Mouse (Mus musculus) forebrain, embryonic 12.5 days (tissue): ENCODE measurements around the gene Mplkip. TPM values are rescaled to one million over a fixed set of nuclear protein-coding genes. Genes with fewer than 3 reads are reported as not detected.

Source experiments
- ATAC-seq: fragments of 200-750 bp; cut with Nextera tagmentation; 2 replicates; pipeline ENCODE4 v1.8.0; 2017; ENCODE audit warnings: moderate TSS enrichment; ENCODE audit not compliant: low FRiP score
- H3K27ac ChIP-seq: fragments of 300-500 bp; sonication (generic); 2 replicates; pipeline ENCODE4 v1.5.1; 2016; ENCODE audit warnings: mild to moderate bottlenecking
- H3K27me3 ChIP-seq: fragments of 300-500 bp; sonication (generic); 2 replicates; pipeline ENCODE4 v1.6.1; 2016; ENCODE audit warnings: mild to moderate bottlenecking
- H3K36me3 ChIP-seq: fragments of 300-500 bp; sonication (generic); replicated peaks from 2 replicates; pipeline ENCODE4 v1.6.1; 2016; ENCODE audit warnings: mild to moderate bottlenecking
- H3K4me1 ChIP-seq: fragments of 300-500 bp; sonication (generic); 2 replicates; pipeline ENCODE4 v1.6.1; 2016
- H3K4me2 ChIP-seq: fragments of 300-500 bp; sonication (generic); 2 replicates; pipeline ENCODE4 v1.6.1; 2016; ENCODE audit warnings: mild to moderate bottlenecking, moderate library complexity
- H3K4me3 ChIP-seq: fragments of 300-500 bp; sonication (generic); replicated peaks from 2 replicates; pipeline ENCODE4 v1.5.1; 2016; ENCODE audit warnings: mild to moderate bottlenecking
- H3K9ac ChIP-seq: fragments of 300-500 bp; sonication (generic); 2 replicates; pipeline ENCODE4 v1.6.1; 2016; ENCODE audit warnings: mild to moderate bottlenecking
- H3K9me3 ChIP-seq: fragments of 300-500 bp; sonication (generic); 2 replicates; pipeline ENCODE4 v1.6.1; 2016
- WGBS: fragments of 180-500 bp; shearing (Covaris S2); methylation state at CpG from one replicate; pipeline ENCODE4 v1.1.7; 2016; 5-methylcytosine and 5-hydroxymethylcytosine counted together
- microRNA counts: library from miRNA; unstranded; fragments of <30 nt; microRNA quantifications from one replicate; lab custom pipeline; 2017
- microRNA-seq: library from miRNA; unstranded; fragments of <30 nt; microRNA quantifications from one replicate; pipeline ENCODE4, GENCODE M21; 2017
- polyA plus RNA-seq: library from polyadenylated mRNA; unstranded; fragments of >200 nt; fragmentation: Nextera tagmentation; extraction: Ambion mirVana; gene quantifications from 2 replicates; pipeline ENCODE4 v1.2.1, GENCODE M21; 2016

Mplkip gene
- polyA plus RNA-seq, 1 experiment from 2014 or later = 56.7 TPM

DNA sequence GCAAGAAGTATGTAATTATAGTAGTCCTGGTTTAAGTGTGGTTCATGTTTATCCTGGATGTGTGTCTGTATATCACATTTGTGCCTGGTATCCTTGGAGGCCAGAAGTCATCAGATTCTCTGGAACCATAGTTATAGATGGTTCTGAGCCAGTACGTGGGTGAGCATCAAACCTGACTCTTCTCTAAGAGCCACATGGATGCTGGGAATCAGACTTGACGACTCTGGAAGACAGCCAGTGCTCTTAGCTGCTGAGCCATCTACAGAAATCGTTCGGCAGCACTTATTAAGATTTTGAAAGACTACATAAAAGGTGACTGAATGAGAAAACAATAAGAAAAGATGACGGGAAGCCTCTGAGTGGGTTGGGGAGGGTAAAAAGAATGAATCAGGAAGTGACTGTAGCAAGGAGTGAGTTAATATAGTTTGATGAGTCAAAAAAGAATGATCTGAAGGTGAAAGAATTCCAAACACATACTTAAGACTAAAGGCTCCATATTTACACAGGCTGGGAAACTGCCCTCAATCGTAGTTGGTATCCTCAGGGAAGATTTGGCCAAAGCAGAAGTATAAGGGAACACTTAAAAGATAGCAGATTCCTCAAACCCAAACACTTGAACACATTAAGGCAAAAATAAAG lies 10.3 kb downstream of the Mplkip start:
- WGBS = 87% methylated on average over 6 of the region's 6 CpGs
- H3K9me3 ChIP-seq = no peaks in the 10 kb centered on the region
- no peak overlapping the region for H3K4me3 ChIP-seq
- no peak overlapping the region for H3K4me2 ChIP-seq
- H3K9ac ChIP-seq = no peak overlapping the region
- no peaks in the 10 kb centered on the region for H3K27me3 ChIP-seq
- no peak overlapping the region for H3K27ac ChIP-seq
- ATAC-seq = no peak
- H3K36me3 ChIP-seq = 0 out of 2 replicates have a peak, but pooled peaks cover 3% of the 10 kb centered on the region
- H3K4me1 ChIP-seq = no peaks in the 10 kb centered on the region; the same call in 1 of the 2 replicates

DNA sequence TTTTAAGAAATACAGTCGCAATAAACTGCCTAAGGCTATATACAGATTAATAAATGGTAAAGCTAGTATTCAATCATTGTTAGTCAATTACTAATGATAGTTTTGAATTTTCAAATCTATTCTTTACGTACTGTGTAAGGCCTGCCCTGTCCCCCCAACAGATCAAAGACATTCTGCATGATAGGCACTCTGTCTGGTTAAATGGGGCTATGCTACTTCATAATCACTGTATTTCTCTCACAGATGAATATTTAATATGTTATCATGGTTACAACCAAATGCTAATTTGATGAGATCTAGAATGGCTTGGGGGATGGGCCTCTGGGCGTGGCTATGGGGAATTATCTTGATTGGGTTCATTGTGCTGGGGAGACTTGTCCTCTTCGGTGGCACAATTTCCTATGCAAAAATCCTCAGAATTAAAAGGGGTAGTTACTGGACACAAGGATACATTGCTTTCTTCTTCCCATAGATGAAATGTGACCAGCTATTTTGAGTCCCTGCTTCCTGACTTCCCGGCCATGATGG lies 13.9 kb downstream of the Mplkip start:
- Histone ChIP-seq H3K9me3 (no peaks in the 10 kb centered on the region), H3K4me3 (no peak overlapping the region), H3K4me1 (no peaks in the 10 kb centered on the region; the same call in 1 of the 2 replicates), H3K27ac (no peak overlapping the region), H3K27me3 (no peaks in the 10 kb centered on the region), H3K36me3 (no peaks in the 10 kb centered on the region), H3K9ac (no peak overlapping the region), H3K4me2 (no peak overlapping the region)
- ATAC-seq = peak; percentile 33; the same call in 1 of the 2 replicates
- WGBS = 77% methylated on average over 5 of the region's 5 CpGs

DNA sequence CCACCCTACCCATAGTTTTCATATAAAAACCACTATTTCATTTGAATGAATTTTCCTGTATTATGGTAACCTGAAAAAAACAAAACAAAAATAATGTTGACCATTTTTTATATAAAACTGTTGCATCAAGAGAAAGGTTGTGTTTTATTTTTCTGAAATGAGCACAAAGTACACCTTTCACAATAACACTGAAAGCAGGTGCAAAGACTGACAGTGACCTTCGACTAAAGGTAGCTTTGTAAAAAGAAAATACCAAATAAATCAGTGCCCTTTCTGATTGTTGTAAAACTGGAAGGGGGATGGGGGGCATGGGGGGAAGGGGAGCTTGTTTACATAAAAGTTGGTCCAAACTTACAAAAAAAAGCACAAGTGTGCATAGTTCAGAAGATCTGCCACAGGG lies 22.4 kb downstream of the Mplkip start:
- H3K36me3 ChIP-seq = peaks cover 29% of the 10 kb centered on the region
- ATAC-seq = no peak
- no peak overlapping the region for H3K4me2 ChIP-seq
- no peak overlapping the region for H3K9ac ChIP-seq
- H3K9me3 ChIP-seq = no peaks in the 10 kb centered on the region
- no peak overlapping the region for H3K27ac ChIP-seq
- no peaks in the 10 kb centered on the region for H3K27me3 ChIP-seq
- no peak overlapping the region for H3K4me3 ChIP-seq
- no peaks in the 10 kb centered on the region for H3K4me1 ChIP-seq
- 100% methylated on average over 1 of the region's 1 CpGs for WGBS

DNA sequence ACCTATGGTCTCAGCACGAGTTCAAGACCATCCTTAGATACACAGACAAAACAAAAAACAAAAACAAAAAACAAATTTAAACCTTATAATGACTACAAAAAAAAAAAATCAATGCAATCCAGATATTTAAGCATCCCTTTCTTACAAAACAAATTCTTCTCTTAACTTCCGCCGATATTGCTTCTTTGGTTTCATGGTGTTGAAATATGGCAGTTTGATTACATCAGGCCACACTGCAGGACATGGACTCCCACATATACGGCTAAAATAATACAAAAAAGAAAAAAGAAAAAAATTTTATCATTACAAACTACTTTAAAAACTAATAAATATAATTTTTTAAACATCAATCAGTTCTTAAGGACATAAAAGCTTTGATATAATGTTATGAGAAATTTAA lies 32.9 kb downstream of the Mplkip start:
- ATAC-seq = no peak
- no peak overlapping the region for H3K27ac ChIP-seq
- no peak overlapping the region for H3K9ac ChIP-seq
- H3K9me3 ChIP-seq = no peaks in the 10 kb centered on the region
- WGBS = 95% methylated on average over 4 of the region's 4 CpGs
- H3K4me1 ChIP-seq = no peaks in the 10 kb centered on the region
- H3K27me3 ChIP-seq = no peaks in the 10 kb centered on the region
- no peak overlapping the region for H3K4me2 ChIP-seq
- peaks cover 8% of the 10 kb centered on the region for H3K36me3 ChIP-seq
- no peak overlapping the region for H3K4me3 ChIP-seq

DNA sequence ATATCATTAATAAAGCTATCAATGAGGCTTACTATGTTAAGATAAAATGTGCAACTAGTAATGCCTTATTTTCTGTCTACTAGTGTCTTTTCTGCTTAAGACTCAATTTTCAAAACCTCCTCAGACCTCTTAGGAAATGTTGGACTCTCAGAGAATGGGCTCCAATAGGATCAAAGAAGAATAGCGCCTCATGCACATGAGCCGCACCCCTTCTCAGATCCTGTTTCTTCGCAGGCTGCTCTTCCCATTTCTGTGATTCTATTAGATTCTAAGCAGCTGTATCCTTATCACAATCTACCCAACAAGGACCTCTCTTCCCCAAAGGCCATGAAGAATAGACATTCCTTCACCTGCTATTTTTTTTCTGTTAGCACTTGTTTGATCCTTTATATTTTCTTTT lies 33.8 kb downstream of the Mplkip start:
- no peaks in the 10 kb centered on the region for H3K9me3 ChIP-seq
- H3K27ac ChIP-seq = no peak overlapping the region
- no peak overlapping the region for H3K4me3 ChIP-seq
- H3K9ac ChIP-seq = no peak overlapping the region
- H3K4me2 ChIP-seq = no peak overlapping the region
- WGBS = 89% methylated on average over 3 of the region's 3 CpGs
- no peaks in the 10 kb centered on the region for H3K4me1 ChIP-seq
- no peaks in the 10 kb centered on the region for H3K27me3 ChIP-seq
- peaks cover 8% of the 10 kb centered on the region for H3K36me3 ChIP-seq
- ATAC-seq = no peak

MicroRNAs encoded within 50 kb of the gene (microRNA counts, 519-probe panel; counts per million panel counts)
- not detected for microRNA mmu-miR-466i (lab: Ali Mortazavi, UCI)

Small RNAs within 50 kb of the gene (microRNA-seq; reads per million reads assigned to microRNA genes)
- gene Mir466i = not detected

Other genes with a start within 250 kb of the Mplkip start
- gene Sugct, start 361 bp downstream of the Mplkip start, polyA plus RNA-seq = 2.4 and 3.5 TPM in 2 replicates
- 18.8 and 27.7 TPM in 2 replicates for gene Cdk13, start 109.9 kb downstream of the Mplkip start, polyA plus RNA-seq
- gene Rala, start 249.0 kb downstream of the Mplkip start, polyA plus RNA-seq = 134 and 141 TPM in 2 replicates